Mouse (Mus musculus): ENCODE data around the gene Zfp629.

Gene Zfp629

DNA sequence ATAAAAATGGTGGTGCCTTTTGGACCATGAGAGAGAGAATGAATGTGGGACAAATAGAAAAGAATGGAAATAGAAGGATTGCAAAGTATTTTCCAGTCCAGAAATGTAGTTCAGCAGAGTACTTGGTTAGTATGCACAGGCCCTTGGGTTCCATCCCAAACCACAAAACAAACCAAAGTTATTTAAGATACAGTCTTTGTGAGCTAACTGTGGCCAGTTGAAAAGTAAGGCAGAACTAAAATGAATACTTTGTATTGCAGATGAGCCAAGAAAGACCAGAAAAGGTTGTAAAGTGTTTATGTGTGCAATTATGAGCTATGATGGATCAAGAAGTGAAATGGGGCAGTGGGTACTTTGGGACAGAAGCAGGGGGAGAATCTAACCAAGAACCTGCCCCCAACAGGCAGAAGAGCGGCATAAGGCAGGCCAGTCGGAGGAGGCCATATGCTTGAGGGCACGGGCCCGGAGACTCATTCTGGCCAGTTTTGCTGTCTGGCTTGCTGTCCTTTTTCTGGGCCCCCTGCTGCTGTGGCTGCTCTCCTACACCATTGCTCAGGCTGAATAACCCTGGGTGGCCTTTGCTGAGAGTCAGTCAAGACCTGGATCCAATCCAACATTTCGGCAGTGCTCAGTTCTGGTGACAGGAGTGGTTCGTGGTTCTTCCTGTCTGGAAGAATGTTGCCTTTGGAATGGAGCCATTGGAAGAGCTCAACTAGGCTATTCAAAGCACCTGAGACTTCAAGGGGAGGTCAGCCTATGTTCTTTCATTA is 51.0 kb downstream of the Zfp629 start:
- no peak for DNase-seq (ENCODE audit: low spot score in 2 of 2)

DNA sequence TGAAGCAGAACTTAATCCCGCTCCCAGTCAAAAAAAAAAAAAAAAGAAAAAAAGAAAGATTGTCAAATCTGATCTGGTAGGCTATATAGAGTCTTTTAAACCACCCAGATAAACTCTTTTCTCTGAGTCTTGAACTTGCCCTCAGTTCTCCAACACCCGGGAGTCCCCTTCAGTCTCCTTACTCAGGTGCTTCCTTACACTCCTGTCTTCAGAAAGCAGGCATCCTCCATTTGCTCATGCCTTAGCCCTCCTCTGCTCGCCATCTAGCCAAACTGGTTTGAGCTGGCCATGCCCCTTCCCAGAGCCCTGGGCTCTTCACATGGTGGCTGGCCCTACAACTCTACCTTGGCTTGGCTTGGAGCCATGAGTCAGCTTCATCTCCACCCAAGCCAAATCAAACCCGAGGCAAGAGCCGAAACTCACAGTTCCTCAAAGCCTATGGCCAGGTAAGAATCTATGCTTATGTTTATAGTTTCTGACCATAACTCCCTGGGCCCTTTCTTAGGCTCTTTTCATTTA is 54.2 kb downstream of the Zfp629 start, which contains the start of gene Tmem265:
TSS of gene Tmem265 (plus strand) at position 51 of the 519 bp plus-strand sequence.
- no peak for DNase-seq (ENCODE audit: low spot score in 2 of 2)

DNA sequence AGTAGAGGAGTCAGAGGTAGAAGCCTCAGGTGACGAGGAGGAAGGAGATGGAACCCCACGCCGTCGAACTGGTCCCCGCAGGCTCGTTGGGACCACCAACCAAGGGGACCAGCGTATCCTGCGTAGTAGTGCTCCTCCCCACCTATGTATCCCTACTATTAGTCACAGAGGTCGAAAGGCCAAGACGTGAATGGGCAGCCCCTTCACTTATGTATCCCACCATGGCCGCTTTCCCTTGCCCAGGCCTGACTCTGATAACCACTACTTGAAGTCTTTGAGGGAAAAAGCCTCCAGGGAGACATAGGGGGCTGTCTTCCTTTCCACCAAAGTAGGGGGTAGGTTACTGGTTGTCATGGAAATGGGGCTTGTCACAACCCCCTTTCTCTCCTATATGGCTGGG is 55.0 kb downstream of the Zfp629 start:
- DNase-seq (ENCODE audit: low spot score in 2 of 2), result no peak
